Mouse (Mus musculus) forebrain, embryonic 16.5 days (tissue): ENCODE measurements around the gene Bloc1s3. TPM values are rescaled to one million over a fixed set of nuclear protein-coding genes. Genes with fewer than 3 reads are reported as not detected.
A peak's percentile ranks its signal among the peaks of the same experiment; 100 is the strongest.

Experiments used
- ATAC-seq: fragments of 200-750 bp; cut with Nextera tagmentation; 2 replicates; pipeline ENCODE4 v1.8.0; 2017; ENCODE audit warnings: mild to moderate bottlenecking, moderate library complexity
- H3K27ac ChIP-seq: fragments of 300-500 bp; sonication (generic); 2 replicates; pipeline ENCODE4 v1.5.1; 2014; ENCODE audit warnings: low read length, control low read depth
- H3K27me3 ChIP-seq: fragments of 300-500 bp; sonication (generic); replicated peaks from 2 replicates; pipeline ENCODE4 v1.6.1; 2014; ENCODE audit warnings: low read length; ENCODE audit not compliant: control insufficient read depth, insufficient read depth
- H3K36me3 ChIP-seq: fragments of 300-500 bp; sonication (generic); 2 replicates; pipeline ENCODE4 v1.6.1; 2014; ENCODE audit not compliant: control insufficient read depth, insufficient read depth
- H3K4me1 ChIP-seq: fragments of 300-500 bp; sonication (generic); replicated peaks from 2 replicates; pipeline ENCODE4 v1.6.1; 2014; ENCODE audit warnings: low read length; ENCODE audit not compliant: control insufficient read depth, insufficient read depth
- H3K4me2 ChIP-seq: fragments of 300-500 bp; sonication (generic); 2 replicates; pipeline ENCODE4 v1.6.1; 2014; ENCODE audit warnings: mild to moderate bottlenecking, low read length, control low read depth
- H3K4me3 ChIP-seq: fragments of 300-500 bp; sonication (generic); replicated peaks from 2 replicates; pipeline ENCODE4 v1.5.1; 2014; ENCODE audit warnings: mild to moderate bottlenecking, low read length, control low read depth
- H3K9ac ChIP-seq: fragments of 300-500 bp; sonication (generic); replicated peaks from 2 replicates; pipeline ENCODE4 v1.6.1; 2014; ENCODE audit warnings: low read depth, low read length, control low read depth
- H3K9me3 ChIP-seq: fragments of 300-500 bp; sonication (generic); 2 replicates; pipeline ENCODE4 v1.6.1; 2016; ENCODE audit warnings: low read length; ENCODE audit not compliant: control insufficient read depth
- WGBS: fragments of 180-500 bp; shearing (Covaris S2); extraction: QIAGEN DNeasy Blood & Tissue Kit; methylation state at CpG from one replicate; pipeline ENCODE4 v1.1.7; 2014; 5-methylcytosine and 5-hydroxymethylcytosine counted together
- polyA plus RNA-seq: library from polyadenylated mRNA; unstranded; fragments of >200 nt; fragmentation: Nextera tagmentation; extraction: Ambion mirVana; gene quantifications from 2 replicates; pipeline ENCODE4 v1.2.1, GENCODE M21; 2015

Gene Bloc1s3
- polyA plus RNA-seq, 1 experiment from 2014 or later, result 4.9 TPM

GRCm38 (mm10) chr7:19461488-19461887 lies 46.7 kb downstream of the Bloc1s3 start:
- H3K27ac ChIP-seq, result no peak overlapping the region
- H3K9me3 ChIP-seq, result no peaks in the 10 kb centered on the region
- ATAC-seq, result no peak
- WGBS, result 5% methylated on average over 6 of the region's 6 CpGs
- H3K4me1 ChIP-seq, result peaks cover 22% of the 10 kb centered on the region
- H3K4me3 ChIP-seq, result no peak overlapping the region
- no peak overlapping the region for H3K9ac ChIP-seq
- no peaks in the 10 kb centered on the region; the same call in 1 of the 2 replicates for H3K27me3 ChIP-seq
- no peak overlapping the region for H3K4me2 ChIP-seq
- no peaks in the 10 kb centered on the region for H3K36me3 ChIP-seq

- Histone ChIP-seq H3K4me1 (peaks cover 30% of the 10 kb centered on the region), H3K27me3 (no peaks in the 10 kb centered on the region; the same call in 1 of the 2 replicates), H3K27ac (no peak overlapping the region), H3K9ac (no peak overlapping the region), H3K9me3 (no peaks in the 10 kb centered on the region), H3K4me3 (no peak overlapping the region), H3K36me3 (peaks cover 2% of the 10 kb centered on the region; the same call in 1 of the 2 replicates), H3K4me2 (no peak overlapping the region)
- ATAC-seq, result no peak
- WGBS, result 81% methylated on average over 1 of the region's 1 CpGs
Measured at GRCm38 (mm10) chr7:19460500-19460899, 47.7 kb downstream of the Bloc1s3 start.

GRCm38 (mm10) chr7:19459144-19459870 lies 48.9 kb downstream of the Bloc1s3 start:
- WGBS, result 18% methylated on average over 6 of the region's 6 CpGs
- ATAC-seq, result no peak
- H3K9ac ChIP-seq, result peak overlapping the region; percentile 79

GRCm38 (mm10) chr7:19458591-19459111 lies 49.5 kb downstream of the Bloc1s3 start, which contains the start of gene Mark4:
Gene Mark4, minus strand, starts transcription at chr7:19458821.
- WGBS, result 1% methylated on average over 20 of the region's 42 CpGs
- ATAC-seq, result peak; percentile 87

More at GRCm38 (mm10) chr7:19459144-19459870, 48.9 kb downstream of the Bloc1s3 start:
- Histone ChIP-seq H3K9me3 (no peaks in the 10 kb centered on the region), H3K36me3 (peaks cover 2% of the 10 kb centered on the region; the same call in 1 of the 2 replicates), H3K27ac (peak overlapping the region; percentile 86), H3K27me3 (no peaks in the 10 kb centered on the region), H3K4me2 (peak overlapping the region; percentile 69), H3K4me1 (peaks cover 27% of the 10 kb centered on the region), H3K4me3 (peak overlapping the region; percentile 79)

GRCm38 (mm10) chr7:19458072-19458486 lies 50.1 kb downstream of the Bloc1s3 start:
- H3K4me2 ChIP-seq, result peak overlapping the region; percentile 93
- H3K27ac ChIP-seq, result peak overlapping the region; percentile 57
- H3K27me3 ChIP-seq, result no peaks in the 10 kb centered on the region
- ATAC-seq, result peak; percentile 73
- H3K4me3 ChIP-seq, result peak overlapping the region; percentile 79
- no peaks in the 10 kb centered on the region for H3K9me3 ChIP-seq
- H3K4me1 ChIP-seq, result peaks cover 27% of the 10 kb centered on the region
- WGBS, result 0% methylated on average over 23 of the region's 31 CpGs
- H3K9ac ChIP-seq, result peak overlapping the region; percentile 79
- H3K36me3 ChIP-seq, result peaks cover 2% of the 10 kb centered on the region; the same call in 1 of the 2 replicates

More at GRCm38 (mm10) chr7:19458591-19459111, 49.5 kb downstream of the Bloc1s3 start, which contains the start of gene Mark4:
- peak within 1 kb of the TSS; percentile 86 for H3K27ac ChIP-seq
- H3K4me1 ChIP-seq, result peaks cover 27% of the 10 kb centered on the region
- H3K27me3 ChIP-seq, result no peaks in the 10 kb centered on the region
- H3K4me2 ChIP-seq, result peak within 1 kb of the TSS; percentile 93
- peak within 1 kb of the TSS; percentile 79 for H3K4me3 ChIP-seq
- H3K9ac ChIP-seq, result peak within 1 kb of the TSS; percentile 79
- H3K36me3 ChIP-seq, result peaks cover 2% of the 10 kb centered on the region; the same call in 1 of the 2 replicates
- H3K9me3 ChIP-seq, result no peaks in the 10 kb centered on the region

- H3K9me3 ChIP-seq, result no peaks in the 10 kb centered on the region
- ATAC-seq, result peak; percentile 29
- WGBS, result 7% methylated on average over 14 of the region's 14 CpGs
Measured at GRCm38 (mm10) chr7:19457414-19458071, 50.6 kb downstream of the Bloc1s3 start.

GRCm38 (mm10) chr7:19456628-19457027 lies 51.5 kb downstream of the Bloc1s3 start:
- H3K27me3 ChIP-seq, result no peaks in the 10 kb centered on the region
- ATAC-seq, result no peak
- no peak overlapping the region; the same call in 1 of the 2 replicates for H3K4me3 ChIP-seq
- no peak overlapping the region for H3K27ac ChIP-seq
- peaks cover 27% of the 10 kb centered on the region for H3K4me1 ChIP-seq
- H3K4me2 ChIP-seq, result peak overlapping the region; percentile 93
- whole genome bisulfite sequencing, result 93% methylated on average over 7 of the region's 7 CpGs
- peaks cover 2% of the 10 kb centered on the region; the same call in 1 of the 2 replicates for H3K36me3 ChIP-seq
- no peaks in the 10 kb centered on the region for H3K9me3 ChIP-seq
- H3K9ac ChIP-seq, result no peak overlapping the region

More at GRCm38 (mm10) chr7:19457414-19458071, 50.6 kb downstream of the Bloc1s3 start:
- peak overlapping the region; percentile 57 for H3K27ac ChIP-seq
- peak overlapping the region; percentile 79 for H3K9ac ChIP-seq
- H3K4me1 ChIP-seq, result peaks cover 27% of the 10 kb centered on the region
- peak overlapping the region; percentile 79 for H3K4me3 ChIP-seq
- H3K36me3 ChIP-seq, result peaks cover 2% of the 10 kb centered on the region; the same call in 1 of the 2 replicates
- peak overlapping the region; percentile 93 for H3K4me2 ChIP-seq
- no peaks in the 10 kb centered on the region for H3K27me3 ChIP-seq

GRCm38 (mm10) chr7:19455819-19456495 lies 52.2 kb downstream of the Bloc1s3 start:
- ATAC-seq, result no peak
- Histone ChIP-seq H3K9me3 (no peaks in the 10 kb centered on the region), H3K4me1 (peaks cover 27% of the 10 kb centered on the region), H3K27ac (no peak overlapping the region), H3K4me2 (no peak overlapping the region), H3K9ac (no peak overlapping the region), H3K36me3 (peaks cover 6% of the 10 kb centered on the region; the same call in 1 of the 2 replicates), H3K4me3 (no peak overlapping the region), H3K27me3 (no peaks in the 10 kb centered on the region)
- 73% methylated on average over 11 of the region's 11 CpGs for WGBS
